Mouse (Mus musculus): ENCODE data around the gene Daam1.
A peak's percentile ranks its signal among the peaks of the same experiment; 100 is the strongest.

Daam1 gene

GRCm38 (mm10) chr12:71830607-71831257, at the start of gene Daam1:
Gene Daam1, plus strand, starts transcription at chr12:71831078.
- DNase-seq (ENCODE audit: low spot score in 2 of 2) = peak; percentile 97 to 98

- no peak for DNase-seq (ENCODE audit: low spot score in 2 of 2)
Measured at GRCm38 (mm10) chr12:71781220-71781619, 49.7 kb upstream of the Daam1 start.

DNA sequence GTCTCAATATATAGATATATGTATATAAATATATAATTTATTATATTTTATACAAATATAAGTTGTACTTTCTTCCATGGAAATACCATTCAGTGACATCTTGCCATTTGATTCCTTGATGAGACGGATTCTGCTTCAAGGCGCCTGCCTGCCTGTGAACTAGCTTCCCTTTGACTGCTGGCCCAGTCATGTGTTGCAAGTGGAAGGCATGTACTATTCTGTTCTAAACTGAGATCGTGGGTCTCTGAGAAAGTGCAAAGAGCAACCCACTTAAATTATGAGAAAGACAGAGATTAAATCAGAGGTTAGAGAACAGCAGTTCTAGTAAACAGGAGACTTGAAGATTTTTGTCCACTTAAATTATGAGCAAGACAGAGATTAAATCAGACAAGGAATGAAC, 46.9 kb upstream of the Daam1 start:
- no peak for DNase-seq (ENCODE audit: low spot score in 2 of 2)

DNA sequence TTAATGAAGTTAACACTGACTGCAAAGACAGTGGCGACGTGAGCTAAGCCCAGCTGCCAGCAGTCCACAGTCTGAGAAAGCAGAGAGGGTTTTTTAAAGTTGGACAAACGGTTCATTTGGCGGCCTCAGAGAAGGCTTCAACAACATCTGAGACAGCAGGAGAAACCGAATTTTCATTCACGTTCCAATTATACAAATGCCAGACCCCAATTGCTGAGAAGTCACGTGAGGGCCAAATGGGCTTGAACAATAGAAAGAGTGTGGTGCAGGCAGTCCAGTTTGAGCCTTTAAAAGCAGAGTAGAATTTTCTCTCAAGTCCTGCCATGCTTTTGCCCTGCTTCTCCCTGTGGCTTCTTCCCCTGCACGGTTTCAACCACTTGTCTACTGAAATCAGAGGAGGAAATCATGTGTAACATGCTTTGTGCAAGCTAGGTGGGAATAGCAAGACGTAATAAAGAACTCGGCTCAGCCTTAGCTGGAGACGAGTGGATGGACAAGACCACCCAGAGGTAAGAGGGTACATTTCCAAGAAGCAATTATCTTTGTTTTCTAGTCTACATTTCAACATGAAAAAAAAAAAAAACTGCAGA, 46.1 kb upstream of the Daam1 start:
- DNase-seq (ENCODE audit: low spot score in 2 of 2) = no peak

DNA sequence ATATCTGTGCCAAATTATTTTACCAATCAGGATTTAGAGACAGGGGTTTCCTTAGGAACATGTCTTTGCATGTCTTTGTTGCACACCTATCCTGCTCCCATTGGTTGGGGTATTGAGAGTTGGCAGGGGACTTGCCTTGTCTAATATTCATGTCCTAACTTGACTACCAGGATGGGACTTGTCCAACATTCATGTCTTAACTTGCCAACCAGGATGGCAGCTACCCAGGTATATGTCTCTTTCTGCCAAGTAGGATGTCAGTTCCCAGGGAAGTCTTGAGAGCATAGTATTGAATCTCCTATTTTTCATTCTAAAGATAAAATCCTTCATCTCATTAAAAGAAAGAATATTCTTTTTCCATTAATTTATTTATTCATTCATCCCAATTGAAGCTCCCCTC, 44.4 kb upstream of the Daam1 start:
- no peak for DNase-seq (ENCODE audit: low spot score in 2 of 2)

DNA sequence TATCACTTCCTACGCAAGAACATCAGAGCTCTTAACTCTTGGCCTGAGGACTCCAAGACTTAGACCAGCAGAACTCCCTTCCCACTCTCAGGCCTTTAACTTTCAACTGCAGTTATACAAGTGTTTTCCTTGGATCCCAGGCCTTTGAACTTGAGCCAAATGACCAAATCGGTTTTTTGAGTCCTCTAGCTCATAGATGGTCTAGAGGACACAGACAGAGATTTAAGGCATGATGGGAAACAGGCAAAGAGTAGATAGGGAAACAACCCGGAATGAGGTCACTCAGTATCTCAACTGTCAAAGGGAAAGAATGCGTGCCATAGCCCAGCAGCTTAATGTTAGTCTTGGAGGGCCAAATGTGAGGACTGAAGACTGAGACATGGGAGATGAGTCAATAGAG, 42.1 kb upstream of the Daam1 start:
- DNase-seq (ENCODE audit: low spot score in 2 of 2) = no peak

GRCm38 (mm10) chr12:71790581-71790980, 40.3 kb upstream of the Daam1 start:
- DNase-seq (ENCODE audit: low spot score in 2 of 2) = peak in 1 of 2 experiments; percentile 23

DNA sequence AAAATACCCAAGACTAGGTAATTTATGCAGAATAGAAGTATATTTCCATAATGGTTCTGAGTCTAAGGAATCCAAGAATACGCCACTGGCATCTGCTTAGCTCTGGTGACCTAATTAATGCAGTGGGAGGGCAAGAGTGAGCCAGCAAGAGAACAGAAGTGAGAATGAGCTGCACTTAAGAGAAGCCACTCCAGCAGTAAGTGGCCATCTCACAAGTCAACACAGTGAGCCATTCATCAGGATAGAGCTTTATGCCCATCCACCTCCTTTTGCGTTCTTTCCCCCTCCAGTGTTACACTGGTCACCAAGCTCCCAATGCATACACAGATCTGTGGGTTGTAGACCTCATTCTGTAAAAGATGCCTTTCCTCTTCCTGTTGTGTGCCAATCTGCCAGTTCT, 37.8 kb upstream of the Daam1 start:
- no peak for DNase-seq (ENCODE audit: low spot score in 2 of 2)

- peak in 1 of 2 experiments; percentile 5 for DNase-seq (ENCODE audit: low spot score in 2 of 2)
Measured at GRCm38 (mm10) chr12:71795626-71796025, 35.3 kb upstream of the Daam1 start.

DNA sequence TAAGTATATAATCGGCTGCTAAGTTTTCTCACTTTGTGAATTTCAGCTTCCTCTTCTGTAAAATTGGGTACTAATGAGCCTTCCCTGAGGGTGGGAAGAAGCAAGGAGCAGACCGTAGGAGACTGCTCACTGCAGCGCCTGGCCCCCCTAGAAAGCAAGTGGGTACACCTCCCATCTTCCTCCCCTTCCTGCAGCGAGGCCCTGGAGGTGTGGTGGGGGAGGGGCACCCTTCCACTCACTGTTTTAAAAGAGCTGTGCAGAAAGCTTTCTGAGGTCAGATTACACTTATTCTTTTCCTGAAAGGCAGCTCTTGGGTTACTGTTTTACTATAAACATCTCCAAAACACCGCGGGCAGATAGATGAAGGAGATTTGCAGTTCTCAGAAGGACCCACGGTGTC, 34.4 kb upstream of the Daam1 start:
- DNase-seq (ENCODE audit: low spot score in 2 of 2) = no peak

GRCm38 (mm10) chr12:71807306-71807705, 23.6 kb upstream of the Daam1 start:
- peak in 1 of 2 experiments; percentile 7 for DNase-seq (ENCODE audit: low spot score in 2 of 2)

- DNase-seq (ENCODE audit: low spot score in 2 of 2) = no peak
Measured at GRCm38 (mm10) chr12:71808631-71809030, 22.2 kb upstream of the Daam1 start.

- DNase-seq (ENCODE audit: low spot score in 2 of 2) = no peak
Measured at GRCm38 (mm10) chr12:71809550-71809949, 21.3 kb upstream of the Daam1 start.

DNA sequence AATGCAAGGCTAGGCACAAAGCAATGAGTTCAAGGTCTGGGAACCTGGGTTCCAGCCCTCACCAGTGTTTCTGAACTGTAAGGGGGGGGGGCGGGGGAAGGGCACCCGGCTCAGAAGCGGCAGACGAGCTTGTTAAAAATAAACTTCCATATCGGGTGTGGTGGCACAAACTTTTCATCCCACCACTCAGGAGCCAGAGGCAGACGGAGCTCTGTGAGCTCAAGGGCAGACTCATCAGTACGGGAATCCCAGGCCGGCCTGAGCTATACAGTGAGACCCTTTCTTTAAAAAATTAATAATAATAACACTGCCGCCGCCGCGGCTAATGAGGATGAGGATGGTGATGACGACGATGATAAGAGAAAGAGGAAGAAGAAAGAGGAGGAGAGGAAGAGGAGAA, 18.3 kb upstream of the Daam1 start:
- no peak for DNase-seq (ENCODE audit: low spot score in 2 of 2)

GRCm38 (mm10) chr12:71813251-71813650, 17.6 kb upstream of the Daam1 start:
- DNase-seq (ENCODE audit: low spot score in 2 of 2) = no peak

DNA sequence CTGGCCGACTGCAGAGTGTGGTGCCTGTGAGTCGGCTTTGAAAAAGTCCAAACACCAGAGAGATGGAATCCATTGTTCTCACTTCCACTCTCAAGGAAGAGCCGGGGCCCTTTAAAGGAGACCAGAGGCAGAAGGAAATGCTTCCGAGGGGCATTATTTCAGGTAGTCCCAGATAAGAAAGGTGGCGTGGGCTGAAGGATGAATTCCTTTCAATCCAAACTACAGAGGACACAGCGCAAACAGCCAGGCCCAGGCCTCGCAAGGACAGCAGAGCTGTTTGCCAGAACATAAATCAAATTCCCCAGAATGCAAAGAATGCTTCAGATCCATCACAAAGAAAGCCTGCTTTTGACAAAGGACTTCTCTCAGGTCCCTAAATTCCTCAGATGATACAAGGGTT, 17.1 kb upstream of the Daam1 start:
- DNase-seq (ENCODE audit: low spot score in 2 of 2) = no peak

DNA sequence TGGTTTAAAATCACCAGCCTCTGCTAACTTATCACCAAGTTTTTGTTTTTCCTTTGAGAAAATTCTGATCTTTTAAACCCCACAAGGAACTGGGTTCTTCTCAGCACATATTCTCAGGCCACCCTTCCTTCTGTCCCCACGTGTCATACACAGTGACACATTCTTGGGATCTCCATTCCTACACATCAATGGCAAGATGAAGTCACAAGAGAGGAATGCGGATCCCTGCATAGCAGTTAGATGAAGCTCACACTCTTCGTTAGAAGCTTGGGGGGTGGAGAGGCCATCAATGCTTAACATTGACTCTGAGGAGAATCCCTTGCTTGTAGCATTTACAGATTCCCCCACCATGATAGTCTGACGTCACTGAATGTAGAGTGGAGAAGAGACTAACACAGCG, 10.8 kb upstream of the Daam1 start:
- DNase-seq (ENCODE audit: low spot score in 2 of 2) = no peak

GRCm38 (mm10) chr12:71821272-71821671, 9.6 kb upstream of the Daam1 start:
- no peak for DNase-seq (ENCODE audit: low spot score in 2 of 2)

DNA sequence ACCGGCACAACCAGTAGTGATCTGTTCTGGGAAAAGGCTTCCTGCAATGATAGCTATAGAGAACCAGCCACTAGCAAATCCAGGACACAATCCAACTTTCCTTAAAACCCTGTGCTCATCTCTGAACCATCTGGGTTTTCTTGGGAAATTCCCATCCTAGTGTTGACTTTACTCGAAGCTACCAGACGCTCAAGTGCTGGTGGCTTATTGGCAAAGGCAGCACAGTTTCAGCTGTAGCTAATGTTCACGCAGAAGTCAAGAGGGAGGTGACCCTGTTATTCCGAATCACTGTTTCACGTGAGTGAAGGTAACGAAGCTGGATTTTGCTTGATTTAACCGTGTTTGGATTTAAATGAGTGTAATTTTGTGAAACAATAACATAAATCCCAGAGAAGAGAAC, 9.1 kb upstream of the Daam1 start:
- no peak for DNase-seq (ENCODE audit: low spot score in 2 of 2)

DNA sequence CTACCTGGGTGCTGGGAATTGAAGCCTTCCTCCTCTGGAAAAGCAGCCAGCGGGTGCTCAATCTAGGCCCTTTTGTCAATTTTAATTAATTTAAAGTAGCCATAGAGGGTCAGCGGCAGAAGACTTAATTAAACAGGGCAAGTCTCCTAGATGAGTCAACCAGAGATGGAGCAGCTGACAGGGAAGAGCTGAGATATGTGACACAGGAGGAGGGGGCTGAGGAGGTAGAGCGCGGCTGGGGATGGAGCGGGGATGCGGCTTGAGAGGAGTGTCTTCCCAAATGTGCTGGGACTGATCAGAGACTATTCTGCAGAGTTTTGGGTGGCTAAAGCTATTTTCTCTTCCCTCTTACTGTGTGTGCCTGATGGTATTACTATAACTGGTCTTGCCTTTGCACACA, 6.0 kb upstream of the Daam1 start:
- DNase-seq (ENCODE audit: low spot score in 2 of 2) = no peak

GRCm38 (mm10) chr12:71830139-71830538, 739 bp upstream of the Daam1 start:
- DNase-seq (ENCODE audit: low spot score in 2 of 2) = no peak

- peak in 1 of 2 experiments; percentile 44 for DNase-seq (ENCODE audit: low spot score in 2 of 2)
Measured at GRCm38 (mm10) chr12:71831258-71832087, 595 bp downstream of the Daam1 start.

DNA sequence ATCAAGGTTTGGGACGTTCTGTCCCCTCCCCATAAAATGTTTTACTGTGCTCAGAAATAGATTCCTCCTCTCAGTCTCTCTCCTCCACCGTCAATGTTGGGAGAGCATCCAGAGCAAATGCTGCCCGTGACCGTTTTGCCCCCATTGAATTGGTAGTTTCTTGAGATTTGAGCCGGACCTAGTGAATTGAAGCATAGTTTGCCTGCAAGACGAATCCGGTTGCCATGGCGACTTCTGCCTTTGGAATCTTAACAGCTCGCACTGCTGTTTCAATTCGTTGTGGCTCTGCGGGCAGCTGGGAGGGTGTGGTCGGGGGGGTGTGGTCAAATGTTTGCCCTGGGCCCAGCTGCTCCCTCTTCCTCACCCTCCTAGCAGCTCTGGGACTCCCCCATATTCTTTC, 1.3 kb downstream of the Daam1 start:
- peak in 1 of 2 experiments; percentile 70 for DNase-seq (ENCODE audit: low spot score in 2 of 2)
